8 mouse cellular contexts compared by ENCODE assay signal in the genomic region with DNA sequence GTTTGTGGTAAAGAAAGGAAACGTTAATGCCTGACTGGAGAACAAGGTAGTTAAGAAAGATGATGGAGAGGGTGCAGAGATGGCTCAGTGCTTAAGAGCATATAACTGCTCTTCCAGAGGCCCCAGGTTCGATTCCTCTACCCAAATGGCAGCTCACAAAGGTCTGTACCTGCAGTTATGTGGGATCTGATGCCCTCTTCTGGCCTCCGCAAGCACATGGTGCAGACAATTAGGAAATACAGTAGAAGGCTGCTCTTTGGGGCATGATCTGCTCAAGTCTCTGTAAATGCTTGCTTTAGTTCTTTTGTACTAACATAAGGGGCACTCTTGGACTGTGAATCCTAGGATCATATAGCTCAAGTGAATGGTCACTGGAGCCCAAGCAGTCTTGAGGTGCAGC. TPM values are rescaled to one million over a fixed set of nuclear protein-coding genes. Genes with fewer than 3 reads are reported as not detected.
DNase-seq lines count a peak whose midpoint lies in the region; ATAC-seq and TF ChIP-seq lines count a peak whose summit lies in the region.

No protein-coding gene starts in this region.

- TF ChIP-seq CTCF in cerebellum, adult 2 months (IDR thresholded peaks at IDR 0.05; ENCODE audit: borderline replicate concordance, insufficient read depth, low read depth, low read length): peak; percentile 62; the same call in 1 of the 2 replicates

- no peak for TF ChIP-seq POLR2A in cerebellum, adult 2 months (IDR thresholded peaks at IDR 0.05; ENCODE audit: borderline replicate concordance, insufficient read depth, low read length)

- peak overlapping the region; percentile 75 for H3K4me3 ChIP-seq in cerebellum, adult 2 months (replicated peaks; ENCODE audit: insufficient read depth, low read depth, low read length)
- H3K4me3 ChIP-seq in intestine, embryonic 16.5 days (ENCODE audit: low read length): peak overlapping the region; percentile 93
- H3K4me3 ChIP-seq in limb, embryonic 13.5 days: peak overlapping the region; percentile 77
- H3K4me3 ChIP-seq in midbrain, embryonic 13.5 days (replicated peaks): peak overlapping the region; percentile 80
- H3K4me3 ChIP-seq in stomach, embryonic 14.5 days (ENCODE audit: low read depth, low read length): peak overlapping the region; percentile 84

- peak; percentile 59 for DNase-seq in layer of hippocampus, adult 11-12 months (ENCODE audit: low spot score)
- no peak for DNase-seq in layer of hippocampus, postnatal 36 days
- peak in 1 of 2 experiments; percentile 50 for DNase-seq in cerebellum, adult 2 months
- DNase-seq in frontal cortex, adult 2 months (ENCODE audit: extremely low spot score in 1 of 2, low spot score in 1 of 2): peak; percentile 14 to 65

- WGBS in cerebellum, adult 2 months: 31% methylated on average over 3 of the region's 3 CpGs
- WGBS in intestine, embryonic 16.5 days: 30% methylated on average over 3 of the region's 3 CpGs
- 24% methylated on average over 3 of the region's 3 CpGs for WGBS in limb, embryonic 13.5 days
- WGBS in midbrain, embryonic 13.5 days: 32% methylated on average over 3 of the region's 3 CpGs
- 29% methylated on average over 3 of the region's 3 CpGs for WGBS in stomach, embryonic 14.5 days

- ATAC-seq in intestine, embryonic 16.5 days: peak; percentile 66
- ATAC-seq in limb, embryonic 13.5 days (ENCODE audit: low FRiP score, low read depth): peak; percentile 19
- ATAC-seq in midbrain, embryonic 13.5 days: peak; percentile 68
- ATAC-seq in stomach, embryonic 14.5 days (ENCODE audit: insufficient number of reproducible peaks, insufficient read depth, low FRiP score, low read depth): no peak

- H3K9me3 ChIP-seq in intestine, embryonic 16.5 days (ENCODE audit: control insufficient read depth, low read length): no peaks in the 10 kb centered on the region
- H3K9me3 ChIP-seq in limb, embryonic 13.5 days: no peaks in the 10 kb centered on the region
- no peaks in the 10 kb centered on the region for H3K9me3 ChIP-seq in midbrain, embryonic 13.5 days
- no peaks in the 10 kb centered on the region for H3K9me3 ChIP-seq in stomach, embryonic 14.5 days (ENCODE audit: control insufficient read depth, low read depth, low read length)

- H3K27me3 ChIP-seq in cerebellum, adult 2 months (ENCODE audit: control insufficient read depth, insufficient read depth, low read length): no peaks in the 10 kb centered on the region
- H3K27me3 ChIP-seq in intestine, embryonic 16.5 days (replicated peaks; ENCODE audit: control insufficient read depth, insufficient read depth, low read length): no peaks in the 10 kb centered on the region
- no peaks in the 10 kb centered on the region for H3K27me3 ChIP-seq in limb, embryonic 13.5 days
- no peaks in the 10 kb centered on the region for H3K27me3 ChIP-seq in midbrain, embryonic 13.5 days
- no peaks in the 10 kb centered on the region for H3K27me3 ChIP-seq in stomach, embryonic 14.5 days (ENCODE audit: control insufficient read depth, insufficient read depth, low read length)

- no peaks in the 10 kb centered on the region for H3K4me1 ChIP-seq in cerebellum, adult 2 months (ENCODE audit: control insufficient read depth, insufficient read depth, low read length)
- H3K4me1 ChIP-seq in intestine, embryonic 16.5 days (ENCODE audit: control insufficient read depth, insufficient read depth, low read length): no peaks in the 10 kb centered on the region
- 0 out of 2 replicates have a peak, but pooled peaks cover 4% of the 10 kb centered on the region for H3K4me1 ChIP-seq in limb, embryonic 13.5 days
- H3K4me1 ChIP-seq in midbrain, embryonic 13.5 days (replicated peaks): peaks cover 7% of the 10 kb centered on the region
- no peaks in the 10 kb centered on the region for H3K4me1 ChIP-seq in stomach, embryonic 14.5 days (ENCODE audit: control insufficient read depth, insufficient read depth, low read length)

- no peaks in the 10 kb centered on the region for H3K36me3 ChIP-seq in intestine, embryonic 16.5 days (ENCODE audit: control insufficient read depth, insufficient read depth, low read length)
- no peaks in the 10 kb centered on the region for H3K36me3 ChIP-seq in limb, embryonic 13.5 days
- H3K36me3 ChIP-seq in midbrain, embryonic 13.5 days: no peaks in the 10 kb centered on the region
- H3K36me3 ChIP-seq in stomach, embryonic 14.5 days (ENCODE audit: control insufficient read depth, insufficient read depth, low read length): no peaks in the 10 kb centered on the region

- peak overlapping the region; percentile 89 for H3K4me2 ChIP-seq in intestine, embryonic 16.5 days (ENCODE audit: low read depth, low read length)
- H3K4me2 ChIP-seq in limb, embryonic 13.5 days (replicated peaks): peak overlapping the region; percentile 74
- peak overlapping the region; percentile 71 for H3K4me2 ChIP-seq in midbrain, embryonic 13.5 days (replicated peaks)
- H3K4me2 ChIP-seq in stomach, embryonic 14.5 days (replicated peaks; ENCODE audit: low read depth, low read length): peak overlapping the region; percentile 74

- H3K9ac ChIP-seq in intestine, embryonic 16.5 days (ENCODE audit: low read depth, low read length): peak overlapping the region; percentile 86
- H3K9ac ChIP-seq in limb, embryonic 13.5 days: peak overlapping the region; percentile 73
- peak overlapping the region; percentile 81 for H3K9ac ChIP-seq in midbrain, embryonic 13.5 days (replicated peaks)
- H3K9ac ChIP-seq in stomach, embryonic 14.5 days (replicated peaks; ENCODE audit: low read depth, low read length): peak overlapping the region; percentile 50; the same call in 1 of the 2 replicates

- 0 out of 2 replicates have a peak overlapping the region, but pooled peaks have one; percentile 29 for H3K27ac ChIP-seq in cerebellum, adult 2 months (ENCODE audit: insufficient read depth, low read length)
- H3K27ac ChIP-seq in intestine, embryonic 16.5 days (ENCODE audit: low read length): peak overlapping the region; percentile 84
- peak overlapping the region; percentile 48 for H3K27ac ChIP-seq in limb, embryonic 13.5 days
- peak overlapping the region; percentile 88 for H3K27ac ChIP-seq in midbrain, embryonic 13.5 days
- peak overlapping the region; percentile 81; the same call in 1 of the 2 replicates for H3K27ac ChIP-seq in stomach, embryonic 14.5 days (ENCODE audit: low read length)

RNA-seq across cellular contexts. Expression of a gene that starts 0.6 kb away (rescaled TPM):
- total RNA-seq in layer of hippocampus, postnatal 36 days (2021): 10 to 100 TPM in 1 of 2 experiments, 1 to 10 TPM in 1; 9.9 to 11.1 TPM
- polyA plus RNA-seq in cerebellum, adult 2 months (2012; rRNA removed): 15.1 and 15.7 TPM in 2 replicates
- polyA plus RNA-seq in frontal cortex, adult 2 months (2012; rRNA removed): 15.0 and 15.9 TPM in 2 replicates
- 15.7 and 17.3 TPM in 2 replicates for polyA plus RNA-seq in intestine, embryonic 16.5 days (2015; fragmentation: Nextera tagmentation; extraction: Ambion mirVana)
- polyA plus RNA-seq in limb, embryonic 13.5 days (2015; fragmentation: Nextera tagmentation; extraction: Ambion mirVana): 27.2 and 27.3 TPM in 2 replicates
- polyA plus RNA-seq in midbrain, embryonic 13.5 days (2015; fragmentation: Nextera tagmentation; extraction: Ambion mirVana): 16.7 and 18.1 TPM in 2 replicates
- 31.0 and 34.6 TPM in 2 replicates for polyA plus RNA-seq in stomach, embryonic 14.5 days (2014; fragmentation: Nextera tagmentation; extraction: Ambion mirVana)

RNA-seq across cellular contexts. Expression of a gene that starts 7.4 kb away (rescaled TPM):
- total RNA-seq in layer of hippocampus, postnatal 36 days (2021): under 1 TPM in 1 of 2 experiments, not detected in 1; 0.55 TPM
- 0.57 and 0.63 TPM in 2 replicates for polyA plus RNA-seq in cerebellum, adult 2 months (2012; rRNA removed)
- polyA plus RNA-seq in frontal cortex, adult 2 months (2012; rRNA removed): 0.69 and 0.74 TPM in 2 replicates
- 0.39 and 0.87 TPM in 2 replicates for polyA plus RNA-seq in intestine, embryonic 16.5 days (2015; fragmentation: Nextera tagmentation; extraction: Ambion mirVana)
- 0.28 and 0.60 TPM in 2 replicates for polyA plus RNA-seq in limb, embryonic 13.5 days (2015; fragmentation: Nextera tagmentation; extraction: Ambion mirVana)
- 0.22 and 0.46 TPM in 2 replicates for polyA plus RNA-seq in midbrain, embryonic 13.5 days (2015; fragmentation: Nextera tagmentation; extraction: Ambion mirVana)
- 0.29 and 0.36 TPM in 2 replicates for polyA plus RNA-seq in stomach, embryonic 14.5 days (2014; fragmentation: Nextera tagmentation; extraction: Ambion mirVana)

RNA-seq across cellular contexts. Expression of a gene that starts 47.5 kb away (rescaled TPM):
- not detected for total RNA-seq in layer of hippocampus, postnatal 36 days (2021)
- polyA plus RNA-seq in cerebellum, adult 2 months (2012; rRNA removed): 0.59 and 1.1 TPM in 2 replicates
- polyA plus RNA-seq in frontal cortex, adult 2 months (2012; rRNA removed): 0.48 and 0.50 TPM in 2 replicates
- polyA plus RNA-seq in intestine, embryonic 16.5 days (2015; fragmentation: Nextera tagmentation; extraction: Ambion mirVana): 0.72 and 1.2 TPM in 2 replicates
- 0.10 TPM in 1 of 2 replicates, not detected in the other for polyA plus RNA-seq in limb, embryonic 13.5 days (2015; fragmentation: Nextera tagmentation; extraction: Ambion mirVana)
- 0.58 and 0.97 TPM in 2 replicates for polyA plus RNA-seq in midbrain, embryonic 13.5 days (2015; fragmentation: Nextera tagmentation; extraction: Ambion mirVana)
- polyA plus RNA-seq in stomach, embryonic 14.5 days (2014; fragmentation: Nextera tagmentation; extraction: Ambion mirVana): not detected in 2 replicates

Comparison
In these comparisons a context has a peak if more than half of its experiments do, and no peak if none do; other contexts are left out.
1. DNase-seq: peak in layer of hippocampus, adult 11-12 months (single experiment) and frontal cortex, adult 2 months (2 of 2); none in layer of hippocampus, postnatal 36 days (0 of 2).
2. H3K27ac ChIP-seq: peak in every context shown above with its lines; median percentile 88 in midbrain, embryonic 13.5 days; 84 in intestine, embryonic 16.5 days; 81 in stomach, embryonic 14.5 days; 48 in limb, embryonic 13.5 days; 29 in cerebellum, adult 2 months.
3. Peak in every context shown above with its lines, with median percentiles within 50 percentile points of each other: H3K4me3 ChIP-seq, H3K4me2 ChIP-seq and H3K9ac ChIP-seq.